Mouse (Mus musculus) embryonic fibroblast, embryonic 13.5 days (primary cell): ENCODE results near the gene Nudt1.

Experiments used
- CTCF ChIP-seq: IDR thresholded peaks from 2 replicates; pipeline ENCODE4 v1.5.1; 2011; ENCODE audit warnings: mild to moderate bottlenecking, control low read depth, low read length, moderate library complexity, borderline replicate concordance; ENCODE audit not compliant: insufficient read depth
- POLR2A ChIP-seq: IDR thresholded peaks from 2 replicates; pipeline ENCODE4 v1.6.1; 2011; ENCODE audit warnings: low read depth, mild to moderate bottlenecking, control low read depth, low read length, moderate library complexity

GRCm38 (mm10) chr5:140298291-140298690, 23.2 kb upstream of the Nudt1 start:
- no peak for TF ChIP-seq POLR2A
- TF ChIP-seq CTCF, result no peak
